Mouse (Mus musculus): Measurements from ENCODE around the gene N4bp2.

The N4bp2 gene

DNA sequence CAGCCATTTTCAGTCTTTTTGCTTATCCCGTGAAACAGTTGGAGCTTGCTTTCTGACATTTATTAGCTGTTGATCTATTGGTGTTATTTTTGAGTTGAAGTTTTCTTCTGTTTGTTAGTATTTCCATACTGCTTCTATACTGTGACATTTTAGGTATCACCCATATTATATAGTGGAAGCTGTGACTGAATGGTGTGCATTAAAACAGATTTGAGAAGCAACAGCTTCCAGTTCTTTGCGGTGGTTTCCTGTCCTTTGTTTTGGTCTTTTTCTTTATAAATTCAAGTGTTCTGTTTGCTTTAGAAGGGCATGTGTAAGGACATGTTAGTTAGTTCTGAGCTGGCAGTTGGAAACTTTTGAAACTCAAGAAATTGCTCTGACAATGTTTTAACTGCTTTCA, 65.7 kb downstream of the N4bp2 start:
- DNase-seq (ENCODE audit: low spot score in 2 of 2), result no peak

DNA sequence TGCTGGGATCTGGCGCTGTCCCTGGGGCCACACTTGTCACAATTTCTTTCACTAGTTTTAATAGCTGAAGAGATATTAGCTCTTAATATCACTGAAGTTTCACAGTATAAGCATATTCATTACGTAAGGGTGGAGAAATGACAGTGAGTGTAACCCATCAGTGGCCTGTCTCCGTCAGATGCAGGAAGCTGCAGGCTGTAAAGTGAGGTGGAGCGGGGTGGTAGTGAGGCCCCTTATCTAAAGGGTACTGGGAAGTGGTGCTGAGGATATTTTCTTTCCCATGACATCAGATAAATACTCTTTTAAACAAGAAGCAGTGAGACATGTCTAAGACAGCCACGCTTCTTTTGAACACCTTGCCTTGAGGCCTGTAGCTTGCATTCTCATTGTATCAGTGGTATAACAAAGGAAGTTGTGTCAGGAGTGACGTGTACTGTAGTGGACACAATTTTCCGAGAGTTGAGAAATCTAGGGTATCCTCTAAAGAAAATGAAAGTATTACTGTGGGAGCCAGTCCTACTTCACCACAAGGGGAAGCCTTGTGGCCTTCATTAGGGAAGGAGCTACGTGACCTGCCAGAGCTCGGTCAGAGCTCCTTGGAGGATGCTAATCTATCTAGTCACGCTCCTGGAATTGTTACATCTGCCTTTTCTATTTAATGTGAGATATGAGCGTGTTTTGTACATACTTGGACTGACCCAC, 68.7 kb downstream of the N4bp2 start:
- DNase-seq (ENCODE audit: low spot score in 2 of 2), result no peak

GRCm38 (mm10) chr5:65833092-65833491, 69.8 kb downstream of the N4bp2 start:
- no peak for DNase-seq (ENCODE audit: low spot score in 2 of 2)

DNA sequence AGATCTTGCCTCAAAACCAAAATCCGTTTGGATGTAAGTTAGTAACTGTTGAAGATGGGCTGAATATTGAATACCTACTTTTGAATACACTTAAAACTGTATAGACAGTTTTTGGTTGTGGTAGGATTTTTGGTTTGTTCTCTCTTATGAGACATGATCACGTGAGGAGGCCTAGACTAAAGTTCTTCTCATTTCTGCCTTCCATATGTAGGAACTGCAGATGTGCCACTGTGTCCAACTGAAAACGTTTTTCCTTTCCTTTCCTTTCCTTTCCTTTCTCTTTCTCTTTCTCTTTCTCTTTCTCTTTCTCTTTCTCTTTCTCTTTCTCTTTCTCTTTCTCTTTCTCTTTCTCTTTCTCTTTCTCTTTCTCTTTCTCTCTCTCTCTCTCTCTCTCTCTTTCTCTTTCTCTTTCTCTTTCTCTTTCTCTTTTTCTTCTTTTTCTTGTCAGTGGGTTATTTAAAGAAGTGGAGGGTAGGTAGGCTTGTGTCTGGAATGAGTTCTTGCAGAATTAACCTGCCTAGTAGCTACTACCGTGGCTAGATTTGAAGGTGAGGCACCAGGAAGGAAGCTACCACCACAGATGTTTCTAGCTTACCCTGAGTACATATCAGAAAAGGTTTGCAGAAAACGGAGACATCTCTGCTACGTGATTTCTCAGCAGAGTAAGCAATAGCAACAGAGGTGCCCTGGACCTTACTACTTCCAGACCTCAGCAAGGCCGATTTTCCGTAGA, 70.6 kb downstream of the N4bp2 start:
- no peak for DNase-seq (ENCODE audit: low spot score in 2 of 2)

DNA sequence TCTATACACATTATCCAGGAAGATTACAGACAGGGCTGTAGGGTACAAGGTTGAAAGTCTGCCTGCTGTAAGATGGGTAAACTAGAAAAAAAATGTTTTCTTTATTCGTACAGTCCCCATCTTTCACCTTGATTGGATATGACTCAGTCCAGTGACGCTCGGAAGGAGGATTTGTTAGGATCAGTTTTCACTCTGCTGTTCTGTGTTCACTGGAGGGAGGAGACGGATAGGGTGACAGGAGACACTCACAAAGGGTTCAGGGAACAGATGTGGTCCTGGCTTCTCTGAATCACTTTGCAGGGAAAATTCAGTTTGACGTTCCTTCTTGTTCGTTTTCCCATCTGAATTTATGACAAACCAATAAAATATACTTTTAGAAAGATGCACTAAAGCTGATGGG, 74.7 kb downstream of the N4bp2 start:
- DNase-seq (ENCODE audit: low spot score in 2 of 2), result no peak

GRCm38 (mm10) chr5:65842947-65843346, 79.6 kb downstream of the N4bp2 start:
- no peak for DNase-seq (ENCODE audit: low spot score in 2 of 2)

DNA sequence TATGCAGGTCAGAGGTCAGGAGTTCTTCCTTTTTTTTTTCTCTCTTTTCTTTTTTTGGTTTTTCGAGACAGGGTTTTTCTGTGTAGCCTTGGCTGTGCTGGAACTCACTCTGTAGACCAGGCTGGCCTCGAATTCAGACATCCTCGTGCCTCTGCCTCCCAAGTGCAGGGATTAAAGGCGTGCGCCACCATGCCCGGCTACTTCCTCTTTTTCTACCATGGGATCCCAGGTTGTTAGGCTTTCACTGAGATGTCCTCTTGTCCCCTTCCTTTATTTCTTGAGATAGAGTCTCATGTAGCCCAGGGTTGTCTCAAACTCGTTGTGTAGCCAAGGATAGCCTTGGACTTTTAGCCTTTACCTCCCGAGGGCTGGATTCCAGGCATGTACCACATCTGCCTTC, 83.2 kb downstream of the N4bp2 start:
- no peak for DNase-seq (ENCODE audit: low spot score in 2 of 2)

GRCm38 (mm10) chr5:65846958-65847357, 83.6 kb downstream of the N4bp2 start:
- DNase-seq (ENCODE audit: low spot score in 2 of 2), result no peak

- DNase-seq (ENCODE audit: low spot score in 2 of 2), result no peak
Measured at GRCm38 (mm10) chr5:65847656-65848055, 84.3 kb downstream of the N4bp2 start.

DNA sequence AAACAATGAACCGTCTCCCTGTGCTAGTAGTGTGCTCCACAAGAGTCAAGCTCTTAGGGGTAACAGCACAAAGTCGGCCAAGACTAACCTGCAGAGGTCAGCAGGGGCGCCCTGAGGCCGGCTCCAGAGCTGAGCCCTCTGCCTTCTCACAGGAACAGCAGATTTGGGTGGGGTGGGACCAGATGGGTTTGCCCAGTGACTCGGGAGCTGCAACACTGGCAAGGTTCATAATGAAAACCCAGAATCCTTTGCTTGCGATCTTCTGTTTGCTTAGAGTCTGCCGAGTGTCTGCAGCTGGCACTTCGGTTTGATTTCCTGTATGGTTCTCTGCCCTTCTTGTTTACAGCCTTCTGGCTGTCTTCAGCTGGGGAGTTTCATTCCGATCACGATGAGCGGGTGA, 87.4 kb downstream of the N4bp2 start:
- DNase-seq (ENCODE audit: low spot score in 2 of 2), result no peak

- DNase-seq (ENCODE audit: low spot score in 2 of 2), result no peak
Measured at GRCm38 (mm10) chr5:65854786-65855191, 91.5 kb downstream of the N4bp2 start.

DNA sequence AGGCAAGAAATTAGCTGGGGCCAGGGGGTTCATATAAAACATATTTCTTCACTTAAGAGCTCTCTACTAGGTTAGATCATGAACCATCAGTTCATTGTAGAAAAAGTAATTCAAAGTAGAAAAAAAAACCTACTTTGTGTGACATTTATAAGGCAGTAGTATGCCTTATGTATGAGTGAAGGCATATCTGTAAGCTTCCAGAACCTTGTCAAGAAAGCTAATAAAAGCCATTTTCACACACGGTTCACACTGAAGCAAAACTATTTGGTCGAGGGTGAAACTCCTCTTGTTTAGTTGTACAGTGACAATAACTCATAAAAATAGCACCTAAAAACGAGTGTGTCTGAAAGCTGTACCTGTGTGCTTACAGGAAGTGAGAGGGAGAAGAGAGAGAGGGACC, 92.2 kb downstream of the N4bp2 start:
- DNase-seq (ENCODE audit: low spot score in 2 of 2), result no peak

- DNase-seq (ENCODE audit: low spot score in 2 of 2), result no peak
Measured at GRCm38 (mm10) chr5:65856591-65857411, 93.5 kb downstream of the N4bp2 start.

GRCm38 (mm10) chr5:65857935-65858334, 94.6 kb downstream of the N4bp2 start:
- no peak for DNase-seq (ENCODE audit: low spot score in 2 of 2)

DNA sequence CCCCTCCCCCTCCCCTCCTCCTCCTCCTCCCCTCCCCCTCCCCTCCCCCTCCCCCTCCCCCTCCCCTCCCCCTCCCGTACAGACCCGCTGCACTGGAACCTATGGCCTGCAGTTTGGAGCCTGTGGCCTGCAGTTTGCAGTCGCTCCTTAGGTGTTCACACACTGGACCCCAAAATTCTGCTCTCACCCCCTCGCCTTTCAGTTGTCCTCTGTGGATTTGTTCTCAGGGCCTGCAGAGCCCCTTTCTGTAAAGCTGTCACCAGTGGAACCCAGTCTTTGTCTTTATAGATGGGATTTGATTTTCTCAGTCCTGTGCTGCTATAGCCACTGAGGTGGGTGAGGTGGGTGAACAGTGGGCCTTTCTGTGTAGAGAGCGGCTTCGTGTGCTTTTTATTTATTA, 95.0 kb downstream of the N4bp2 start:
- no peak for DNase-seq (ENCODE audit: low spot score in 2 of 2)

DNA sequence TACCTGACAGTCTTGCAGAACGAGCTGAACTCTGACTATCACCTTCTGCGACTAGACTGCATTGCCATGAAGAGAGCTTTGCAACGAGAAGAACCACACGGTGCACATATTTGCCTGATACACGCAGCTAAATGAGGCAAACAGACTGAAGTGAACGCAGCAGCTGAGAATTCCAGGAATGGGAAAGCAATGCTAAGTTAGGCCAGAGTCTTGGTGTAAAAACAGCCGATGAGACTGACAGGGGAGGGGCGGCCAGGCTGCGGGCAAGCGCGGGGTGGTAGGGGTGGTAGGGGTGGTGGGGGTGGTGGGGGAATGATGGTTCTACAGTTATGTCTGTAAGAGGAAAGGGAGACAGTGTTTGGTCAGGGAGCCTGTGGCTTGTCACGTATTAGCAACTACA, 95.6 kb downstream of the N4bp2 start:
- no peak for DNase-seq (ENCODE audit: low spot score in 2 of 2)

DNA sequence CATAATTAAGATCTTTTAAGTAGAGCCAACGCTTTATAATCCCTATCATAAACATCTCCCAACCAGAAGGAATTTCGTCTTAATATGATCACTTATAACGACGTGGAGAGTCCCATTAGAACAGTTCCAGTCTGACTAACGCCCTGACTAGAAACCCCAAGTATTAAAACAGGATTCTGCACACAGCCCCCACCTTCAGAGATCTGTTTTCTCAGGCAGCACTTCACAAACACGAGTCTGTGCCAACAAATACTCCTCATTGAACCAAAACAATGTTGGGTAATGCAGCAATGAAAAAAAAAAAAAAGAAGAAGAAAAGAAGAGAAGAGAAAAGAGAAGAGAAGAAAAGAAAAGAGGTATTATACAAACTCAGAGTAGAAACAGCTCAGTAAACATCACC, 96.1 kb downstream of the N4bp2 start:
- DNase-seq (ENCODE audit: low spot score in 2 of 2), result no peak

- DNase-seq (ENCODE audit: low spot score in 2 of 2), result no peak
Measured at GRCm38 (mm10) chr5:65860281-65861000, 97.1 kb downstream of the N4bp2 start.

GRCm38 (mm10) chr5:65861154-65861944, 98.0 kb downstream of the N4bp2 start, which contains the start of gene Rhoh:
Gene Rhoh (plus strand): TSS chr5:65861213.
- DNase-seq (ENCODE audit: low spot score in 2 of 2), result no peak

GRCm38 (mm10) chr5:65862217-65862927, 99.1 kb downstream of the N4bp2 start:
- DNase-seq (ENCODE audit: low spot score in 2 of 2), result no peak
